Mouse (Mus musculus): ENCODE data around the gene Nat8f1.

DNA sequence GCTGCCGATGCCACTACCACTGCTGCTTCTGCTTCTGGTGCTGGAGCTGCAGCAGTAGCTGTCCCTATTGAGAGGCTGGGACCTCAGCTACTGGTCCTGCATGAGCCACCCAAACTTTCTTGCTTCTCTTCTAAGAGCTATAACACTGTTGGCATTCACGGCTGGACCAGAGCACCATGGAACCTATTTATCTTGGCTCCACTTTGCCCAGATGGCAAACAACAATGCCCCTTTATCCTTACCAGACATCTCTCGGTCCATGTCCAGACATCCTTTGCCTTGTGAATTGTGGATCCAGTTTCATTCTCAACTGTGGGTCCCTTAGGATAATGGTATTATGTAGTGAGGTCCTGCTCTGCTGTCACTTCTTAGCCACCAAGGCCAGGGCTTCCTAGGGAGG, 54.2 kb downstream of the Nat8f1 start:
- no peak for TF ChIP-seq CTCF (IDR thresholded peaks at IDR 0.05; ENCODE audit: insufficient read depth, low read depth, low read length)
- no peak for TF ChIP-seq POLR2A (IDR thresholded peaks at IDR 0.05; ENCODE audit: insufficient read depth, low read depth, low read length)

Measured in olfactory bulb, adult 2 months (tissue).